Mouse (Mus musculus): ENCODE results near the gene Mapk1ip1l.

Mapk1ip1l gene

GRCm38 (mm10) chr14:47297785-47298407 is at the start of gene Mapk1ip1l:
Mapk1ip1l (plus strand) TSS chr14:47298266.
- peak; percentile 42 for DNase-seq (ENCODE audit: low read depth, low spot score)

GRCm38 (mm10) chr14:47249839-47250238 is 48.2 kb upstream of the Mapk1ip1l start:
- DNase-seq (ENCODE audit: low read depth, low spot score): no peak

GRCm38 (mm10) chr14:47264866-47265265 is 33.2 kb upstream of the Mapk1ip1l start:
- DNase-seq (ENCODE audit: low read depth, low spot score): peak; percentile 60

GRCm38 (mm10) chr14:47265829-47266228 is 32.2 kb upstream of the Mapk1ip1l start:
- DNase-seq (ENCODE audit: low read depth, low spot score): no peak

GRCm38 (mm10) chr14:47269056-47269455 is 29.0 kb upstream of the Mapk1ip1l start:
- DNase-seq (ENCODE audit: low read depth, low spot score): no peak

- DNase-seq (ENCODE audit: low read depth, low spot score): no peak
Measured at GRCm38 (mm10) chr14:47269706-47270105, 28.4 kb upstream of the Mapk1ip1l start.

GRCm38 (mm10) chr14:47273751-47274150 is 24.3 kb upstream of the Mapk1ip1l start:
- DNase-seq (ENCODE audit: low read depth, low spot score): no peak

GRCm38 (mm10) chr14:47275417-47275816 is 22.6 kb upstream of the Mapk1ip1l start:
- DNase-seq (ENCODE audit: low read depth, low spot score): no peak

GRCm38 (mm10) chr14:47276036-47276603 is 21.9 kb upstream of the Mapk1ip1l start:
- DNase-seq (ENCODE audit: low read depth, low spot score): no peak

GRCm38 (mm10) chr14:47276637-47277393 is 21.3 kb upstream of the Mapk1ip1l start, which contains the start of the genes Wdhd1 and Socs4:
Wdhd1 (minus strand) TSS chr14:47276857.
Socs4 (plus strand) TSS chr14:47276931.
- DNase-seq (ENCODE audit: low read depth, low spot score): peak; percentile 83

- DNase-seq (ENCODE audit: low read depth, low spot score): no peak
Measured at GRCm38 (mm10) chr14:47279058-47279457, 19.0 kb upstream of the Mapk1ip1l start.

- DNase-seq (ENCODE audit: low read depth, low spot score): no peak
Measured at GRCm38 (mm10) chr14:47281535-47281934, 16.5 kb upstream of the Mapk1ip1l start.

- DNase-seq (ENCODE audit: low read depth, low spot score): no peak
Measured at GRCm38 (mm10) chr14:47283568-47283967, 14.5 kb upstream of the Mapk1ip1l start.

GRCm38 (mm10) chr14:47285271-47285670 is 12.8 kb upstream of the Mapk1ip1l start:
- no peak for DNase-seq (ENCODE audit: low read depth, low spot score)

GRCm38 (mm10) chr14:47286215-47286614 is 11.9 kb upstream of the Mapk1ip1l start:
- DNase-seq (ENCODE audit: low read depth, low spot score): no peak

- DNase-seq (ENCODE audit: low read depth, low spot score): no peak
Measured at GRCm38 (mm10) chr14:47287021-47287420, 11.0 kb upstream of the Mapk1ip1l start.

GRCm38 (mm10) chr14:47291772-47292171 is 6.3 kb upstream of the Mapk1ip1l start:
- no peak for DNase-seq (ENCODE audit: low read depth, low spot score)

- DNase-seq (ENCODE audit: low read depth, low spot score): no peak
Measured at GRCm38 (mm10) chr14:47294136-47294535, 3.9 kb upstream of the Mapk1ip1l start.

- DNase-seq (ENCODE audit: low read depth, low spot score): no peak
Measured at GRCm38 (mm10) chr14:47296232-47296631, 1.8 kb upstream of the Mapk1ip1l start.

- no peak for DNase-seq (ENCODE audit: low read depth, low spot score)
Measured at GRCm38 (mm10) chr14:47298408-47298792, 334 bp downstream of the Mapk1ip1l start.

GRCm38 (mm10) chr14:47298819-47299261 is 774 bp downstream of the Mapk1ip1l start:
- DNase-seq (ENCODE audit: low read depth, low spot score): no peak

GRCm38 (mm10) chr14:47302885-47303680 is 5.0 kb downstream of the Mapk1ip1l start:
- no peak for DNase-seq (ENCODE audit: low read depth, low spot score)

Data from telencephalon, adult 2 months (tissue).